Mouse (Mus musculus): Measurements from ENCODE around the gene Slc9a4. TPM values are rescaled to one million over a fixed set of nuclear protein-coding genes. Genes with fewer than 3 reads are reported as not detected.

The Slc9a4 gene
- total and polyA plus RNA-seq, 2 experiments from 2014 or later = 0.15 to 0.33 TPM

DNA sequence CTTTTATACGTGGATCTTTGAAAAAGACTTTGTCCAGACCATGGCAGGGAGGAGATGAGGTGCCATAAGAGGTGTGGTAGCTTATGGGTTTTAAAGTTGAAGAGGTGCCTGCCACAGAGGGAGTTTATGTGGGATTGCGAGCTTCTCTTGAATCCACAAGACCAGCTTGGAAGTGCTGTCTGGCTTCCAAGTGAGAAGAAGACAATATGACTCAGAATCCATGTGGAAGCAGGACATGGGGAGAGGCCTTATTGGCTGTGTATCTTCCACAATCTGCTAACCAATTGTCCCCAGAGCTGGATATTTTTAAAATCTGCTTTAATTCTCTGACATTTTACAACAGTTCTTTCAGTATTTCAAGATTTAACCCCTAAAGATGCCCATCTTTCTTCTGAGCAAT lies 33.3 kb downstream of the Slc9a4 start:
- no peak overlapping the region for H3K4me3 ChIP-seq (ENCODE audit: low read depth, low read length)
- no peaks in the 10 kb centered on the region for H3K27me3 ChIP-seq (ENCODE audit: insufficient read depth, low read length)
- TF ChIP-seq CTCF (IDR thresholded peaks at IDR 0.05; ENCODE audit: low read depth) = no peak
- no peak overlapping the region for H3K4me2 ChIP-seq (ENCODE audit: low read depth)
- ATAC-seq = no peak
- DNase-seq = no peak
- 86% methylated on average over 2 of the region's 2 CpGs for WGBS
- H3K9ac ChIP-seq = no peak overlapping the region
- H3K36me3 ChIP-seq (ENCODE audit: insufficient read depth) = no peaks in the 10 kb centered on the region
- no peaks in the 10 kb centered on the region for H3K4me1 ChIP-seq (ENCODE audit: insufficient read depth)
- no peaks in the 10 kb centered on the region for H3K9me3 ChIP-seq (ENCODE audit: low read length)
- H3K27ac ChIP-seq (ENCODE audit: low read depth, low read length) = no peak overlapping the region

DNA sequence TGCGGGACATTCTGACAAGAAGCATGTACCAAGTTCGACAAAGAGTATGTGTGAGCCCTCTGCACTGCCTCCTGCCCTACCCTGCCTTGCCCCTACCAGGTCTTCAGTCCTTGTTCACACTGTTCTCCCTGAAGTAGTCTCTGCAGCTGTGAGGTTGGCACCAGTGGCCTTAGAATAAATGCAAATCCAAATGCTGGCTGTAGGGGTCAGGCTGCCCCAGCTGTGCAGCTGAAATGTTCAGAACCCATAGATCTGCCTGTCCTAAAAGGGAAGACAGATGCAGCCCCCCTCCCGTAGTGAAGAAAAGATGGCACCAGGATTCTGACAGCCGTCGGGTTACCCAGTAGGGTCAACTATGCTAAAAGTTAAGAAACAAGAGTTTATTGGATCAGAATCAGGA lies 39.2 kb downstream of the Slc9a4 start:
- no peak for ATAC-seq

DNA sequence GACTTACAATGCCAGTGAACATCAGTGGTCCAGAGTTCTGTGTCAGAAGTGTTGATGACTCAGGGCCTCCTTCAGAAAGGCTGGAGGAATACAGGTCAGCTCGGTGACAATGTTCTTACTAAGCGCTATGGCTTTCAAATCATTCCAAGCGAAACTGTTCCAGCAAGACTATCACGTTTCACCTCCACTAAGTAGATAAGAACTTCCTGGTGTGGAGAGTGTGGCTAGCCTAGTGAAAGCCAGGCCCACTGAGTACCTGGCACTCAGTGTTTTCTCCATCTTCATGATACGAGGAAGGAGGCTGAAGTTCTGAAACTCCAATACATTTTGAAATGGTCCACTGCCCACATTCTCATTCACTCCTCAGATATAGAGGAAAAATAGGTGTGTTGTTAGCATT lies 40.0 kb downstream of the Slc9a4 start:
- Histone ChIP-seq H3K4me2 (ENCODE audit: low read depth) (no peak overlapping the region), H3K36me3 (ENCODE audit: insufficient read depth) (no peaks in the 10 kb centered on the region), H3K4me3 (ENCODE audit: low read depth, low read length) (no peak overlapping the region), H3K27me3 (ENCODE audit: insufficient read depth, low read length) (no peaks in the 10 kb centered on the region), H3K4me1 (ENCODE audit: insufficient read depth) (no peaks in the 10 kb centered on the region), H3K9ac (no peak overlapping the region), H3K27ac (ENCODE audit: low read depth, low read length) (no peak overlapping the region), H3K9me3 (ENCODE audit: low read length) (no peaks in the 10 kb centered on the region)
- DNase-seq (no peak), ATAC-seq (no peak)
- 89% methylated on average over 5 of the region's 5 CpGs for WGBS
- no peak for TF ChIP-seq CTCF (IDR thresholded peaks at IDR 0.05; ENCODE audit: low read depth)

More for the DNA sequence above, 39.2 kb downstream of the Slc9a4 start:
- H3K4me1 ChIP-seq (ENCODE audit: insufficient read depth) = no peaks in the 10 kb centered on the region
- no peak overlapping the region for H3K9ac ChIP-seq
- no peak overlapping the region for H3K4me2 ChIP-seq (ENCODE audit: low read depth)
- 80% methylated on average over 5 of the region's 5 CpGs for WGBS
- no peak for DNase-seq
- no peaks in the 10 kb centered on the region for H3K36me3 ChIP-seq (ENCODE audit: insufficient read depth)
- no peaks in the 10 kb centered on the region for H3K27me3 ChIP-seq (ENCODE audit: insufficient read depth, low read length)
- H3K4me3 ChIP-seq (ENCODE audit: low read depth, low read length) = no peak overlapping the region
- no peaks in the 10 kb centered on the region for H3K9me3 ChIP-seq (ENCODE audit: low read length)
- H3K27ac ChIP-seq (ENCODE audit: low read depth, low read length) = no peak overlapping the region
- peak; percentile 49 for TF ChIP-seq CTCF (IDR thresholded peaks at IDR 0.05; ENCODE audit: low read depth)

DNA sequence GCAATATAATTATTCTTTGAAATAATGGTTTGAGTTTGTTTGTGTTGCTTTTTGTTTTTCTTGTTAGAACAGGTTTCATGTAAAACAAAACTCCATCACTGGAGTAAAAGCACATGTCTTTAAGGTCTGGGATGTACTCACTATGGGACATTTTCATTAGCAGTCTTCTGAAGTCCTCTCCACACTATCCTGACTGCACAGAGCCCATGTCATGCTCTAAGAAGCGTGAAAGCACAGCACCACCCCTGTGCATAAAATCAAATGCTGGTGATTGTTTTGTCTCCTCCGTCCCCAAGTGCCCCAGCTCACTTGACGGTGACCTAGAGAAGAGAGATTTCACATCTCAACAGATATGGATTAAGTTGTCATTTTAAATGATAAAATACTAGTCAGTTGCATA lies 45.1 kb downstream of the Slc9a4 start:
- no peaks in the 10 kb centered on the region for H3K27me3 ChIP-seq (ENCODE audit: insufficient read depth, low read length)
- H3K9me3 ChIP-seq (ENCODE audit: low read length) = no peaks in the 10 kb centered on the region
- no peak for DNase-seq
- ATAC-seq = no peak
- TF ChIP-seq CTCF (IDR thresholded peaks at IDR 0.05; ENCODE audit: low read depth) = no peak
- no peaks in the 10 kb centered on the region for H3K4me1 ChIP-seq (ENCODE audit: insufficient read depth)
- H3K36me3 ChIP-seq (ENCODE audit: insufficient read depth) = no peaks in the 10 kb centered on the region
- no peak overlapping the region for H3K27ac ChIP-seq (ENCODE audit: low read depth, low read length)
- WGBS = 60% methylated on average over 3 of the region's 3 CpGs
- no peak overlapping the region for H3K4me2 ChIP-seq (ENCODE audit: low read depth)
- no peak overlapping the region for H3K9ac ChIP-seq
- no peak overlapping the region for H3K4me3 ChIP-seq (ENCODE audit: low read depth, low read length)

DNA sequence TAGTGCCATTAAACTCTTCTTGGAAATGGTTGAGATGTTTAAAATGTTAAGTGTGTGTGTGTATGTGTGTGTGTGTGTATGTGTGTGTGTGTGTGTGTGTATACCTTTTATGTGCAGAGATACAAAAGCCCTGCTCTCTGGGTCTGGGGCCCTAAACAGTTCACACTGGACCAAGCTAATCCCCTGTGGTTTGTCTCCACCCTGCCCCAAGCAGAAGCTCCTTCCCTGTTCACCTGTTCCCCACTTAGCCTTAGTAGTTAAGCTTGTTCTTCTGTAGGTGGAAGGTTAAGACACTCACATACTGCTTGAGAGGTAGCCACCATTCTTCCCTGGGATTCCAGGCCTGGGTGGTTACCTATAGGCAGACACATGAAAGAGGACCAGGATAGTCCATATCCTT lies 47.1 kb downstream of the Slc9a4 start:
- H3K4me1 ChIP-seq (ENCODE audit: insufficient read depth) = no peaks in the 10 kb centered on the region
- no peak for ATAC-seq
- H3K9ac ChIP-seq = no peak overlapping the region
- no peak overlapping the region for H3K4me3 ChIP-seq (ENCODE audit: low read depth, low read length)
- DNase-seq = no peak
- no peak overlapping the region for H3K27ac ChIP-seq (ENCODE audit: low read depth, low read length)
- H3K9me3 ChIP-seq (ENCODE audit: low read length) = no peaks in the 10 kb centered on the region
- H3K36me3 ChIP-seq (ENCODE audit: insufficient read depth) = no peaks in the 10 kb centered on the region
- H3K4me2 ChIP-seq (ENCODE audit: low read depth) = no peak overlapping the region
- H3K27me3 ChIP-seq (ENCODE audit: insufficient read depth, low read length) = no peaks in the 10 kb centered on the region
- no peak for TF ChIP-seq CTCF (IDR thresholded peaks at IDR 0.05; ENCODE audit: low read depth)

DNA sequence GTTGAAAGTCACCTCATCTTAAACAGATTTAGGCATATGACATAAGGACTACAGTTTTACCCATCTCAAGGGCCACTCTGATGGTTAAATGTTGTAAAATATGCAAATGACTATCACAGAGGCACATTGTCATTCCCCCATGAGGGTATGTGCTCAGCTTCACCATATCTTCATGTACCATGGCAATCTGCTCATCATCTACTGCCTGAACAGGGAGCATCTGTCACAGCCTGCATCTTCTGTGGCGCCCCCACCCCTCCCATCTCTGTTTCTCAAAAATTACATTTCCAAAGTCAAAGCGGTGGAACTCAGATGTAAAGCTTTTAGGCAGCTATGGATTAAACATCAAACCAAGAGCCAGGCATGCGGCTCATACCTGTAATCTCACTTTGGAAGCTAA lies 48.6 kb downstream of the Slc9a4 start:
- no peak for TF ChIP-seq CTCF (IDR thresholded peaks at IDR 0.05; ENCODE audit: low read depth)
- 80% methylated on average over 3 of the region's 3 CpGs for WGBS
- H3K27ac ChIP-seq (ENCODE audit: low read depth, low read length) = no peak overlapping the region; the same call in 1 of the 2 replicates

DNA sequence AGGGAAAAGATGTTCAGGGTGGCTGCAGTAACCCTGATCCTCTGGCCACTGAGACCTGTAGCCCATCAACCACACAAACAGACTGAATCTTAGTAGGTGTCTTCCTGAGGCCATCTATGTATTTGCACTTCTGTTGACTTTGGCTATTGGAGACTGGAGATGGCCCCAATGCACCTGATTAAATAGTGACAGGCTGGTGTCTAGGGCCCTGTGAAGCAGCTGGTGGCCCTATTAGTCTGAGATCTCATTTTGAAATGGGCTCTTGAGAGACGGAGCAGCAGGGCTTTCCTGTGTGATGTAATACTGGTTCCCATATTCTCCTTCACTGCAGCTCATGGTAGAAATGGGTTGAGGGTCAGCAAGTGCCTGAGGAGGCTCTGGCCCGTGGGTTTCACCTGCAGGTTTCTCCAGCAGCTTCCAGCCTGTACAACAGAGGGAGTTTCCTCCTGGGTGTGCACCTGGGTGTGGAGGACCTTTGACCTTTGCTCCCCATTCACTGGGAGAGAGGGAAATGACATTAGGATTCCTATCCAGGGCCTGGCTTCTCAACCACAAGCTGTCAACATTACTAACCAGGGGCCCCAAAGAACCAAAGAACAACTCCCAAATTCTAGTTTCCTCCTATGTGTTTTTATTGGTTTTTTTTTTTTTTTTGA lies 52.7 kb downstream of the Slc9a4 start:
- Histone ChIP-seq H3K4me3 (ENCODE audit: low read depth, low read length) (no peak overlapping the region), H3K36me3 (ENCODE audit: insufficient read depth) (no peaks in the 10 kb centered on the region), H3K4me1 (ENCODE audit: insufficient read depth) (no peaks in the 10 kb centered on the region), H3K27me3 (ENCODE audit: insufficient read depth, low read length) (no peaks in the 10 kb centered on the region), H3K27ac (ENCODE audit: low read depth, low read length) (no peak overlapping the region), H3K9ac (no peak overlapping the region), H3K9me3 (ENCODE audit: low read length) (no peaks in the 10 kb centered on the region), H3K4me2 (ENCODE audit: low read depth) (no peak overlapping the region)
- WGBS = 57% methylated on average over 2 of the region's 2 CpGs
- no peak for ATAC-seq
- no peak for TF ChIP-seq CTCF (IDR thresholded peaks at IDR 0.05; ENCODE audit: low read depth)
- no peak for DNase-seq

More for the DNA sequence above, 48.6 kb downstream of the Slc9a4 start:
- Histone ChIP-seq H3K4me2 (ENCODE audit: low read depth) (no peak overlapping the region), H3K27me3 (ENCODE audit: insufficient read depth, low read length) (no peaks in the 10 kb centered on the region), H3K9me3 (ENCODE audit: low read length) (no peaks in the 10 kb centered on the region), H3K4me3 (ENCODE audit: low read depth, low read length) (no peak overlapping the region), H3K36me3 (ENCODE audit: insufficient read depth) (no peaks in the 10 kb centered on the region), H3K4me1 (ENCODE audit: insufficient read depth) (no peaks in the 10 kb centered on the region), H3K9ac (no peak overlapping the region)
- DNase-seq (peak; percentile 45), ATAC-seq (peak; percentile 87)

Measured in forebrain, postnatal 0 days (tissue).